Mouse (Mus musculus) CD4-positive, CD25-positive, alpha-beta regulatory T cell (primary cell): ENCODE data around the gene Gprin3. TPM values are rescaled to one million over a fixed set of nuclear protein-coding genes. Genes with fewer than 3 reads are reported as not detected.

Experiments used
- polyA plus RNA-seq: library from polyadenylated mRNA; unstranded; fragments of 100-300 nt; shearing (Covaris generic); gene quantifications from one replicate; pipeline ENCODE4 v1.2.1, GENCODE M21; 2017

The Gprin3 gene
- 9.3 TPM for polyA plus RNA-seq

GRCm38 (mm10) chr6:59425824-59426533, at the start of gene Gprin3:
Gene Gprin3, minus strand, starts transcription at chr6:59426294.

Other genes starting within 250 kb of the Gprin3 start
- gene Tigd2, start 217.4 kb downstream of the Gprin3 start, polyA plus RNA-seq: 40.4 TPM